Mouse (Mus musculus) stomach, postnatal 0 days (tissue): ENCODE results near the gene Trim2.

Experiments
- CTCF ChIP-seq: IDR thresholded peaks from 2 replicates; pipeline ENCODE4 v1.5.1; 2016; ENCODE audit warnings: antibody characterized with exemption, low read depth, mild to moderate bottlenecking, moderate library complexity
- EP300 ChIP-seq: optimal IDR thresholded peaks from 2 replicates; pipeline ENCODE3; 2016; ENCODE audit warnings: antibody characterized with exemption

DNA sequence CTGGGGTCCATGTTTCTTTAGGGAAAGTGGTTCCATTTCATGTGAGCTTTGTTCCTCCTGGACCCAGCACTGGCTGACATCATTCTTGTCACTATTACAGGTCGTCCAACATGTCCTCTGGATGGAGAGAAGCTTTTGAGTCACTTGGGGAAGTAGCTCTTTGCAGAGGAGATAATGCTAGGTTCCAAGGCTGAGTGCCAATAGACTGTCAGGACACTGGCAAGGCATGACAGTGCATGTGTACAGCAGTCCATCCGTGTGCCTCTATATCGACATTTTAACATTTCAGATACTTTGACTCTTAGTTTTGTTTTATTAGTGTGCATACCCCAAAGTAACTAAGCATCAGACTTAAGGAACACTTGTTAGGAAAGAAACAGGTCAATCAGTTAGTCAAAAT is 63.6 kb downstream of the Trim2 start:
- TF ChIP-seq CTCF (no peak), EP300 (no peak)
